Mouse (Mus musculus) naive thymus-derived CD4-positive, alpha-beta T cell, adult 2 months (primary cell): ENCODE data around the gene Agbl4.

Source experiments
- DNase-seq: peaks from one replicate; pipeline ENCODE4 v3.0.0-alpha.2; 2011; ENCODE audit warnings: low read depth

Agbl4 gene

DNA sequence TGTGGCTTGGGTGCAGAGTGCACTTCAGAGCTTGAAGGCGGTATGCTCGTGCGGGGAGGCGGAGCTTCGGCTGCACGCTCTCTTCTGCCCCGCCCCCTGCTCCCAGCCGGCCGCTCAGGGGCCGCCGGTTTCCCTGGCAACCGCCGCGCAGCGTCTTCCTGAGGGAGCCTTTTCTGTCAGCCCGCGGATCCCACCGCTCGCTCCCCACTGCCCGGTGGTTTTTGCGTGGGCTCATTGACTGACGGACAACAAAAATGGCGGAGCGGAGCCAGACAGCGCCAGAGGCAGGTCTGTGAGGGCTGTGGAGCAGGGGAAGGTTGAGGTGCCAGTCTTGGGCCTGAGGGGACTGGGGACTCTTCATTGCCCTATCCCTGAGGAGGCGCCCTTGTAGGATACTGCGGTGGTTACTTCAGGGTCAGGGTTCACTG is at the start of gene Agbl4:
Gene Agbl4, plus strand, starts transcription at position 44 of the 428 bp plus-strand sequence.
- DNase-seq: no peak

DNA sequence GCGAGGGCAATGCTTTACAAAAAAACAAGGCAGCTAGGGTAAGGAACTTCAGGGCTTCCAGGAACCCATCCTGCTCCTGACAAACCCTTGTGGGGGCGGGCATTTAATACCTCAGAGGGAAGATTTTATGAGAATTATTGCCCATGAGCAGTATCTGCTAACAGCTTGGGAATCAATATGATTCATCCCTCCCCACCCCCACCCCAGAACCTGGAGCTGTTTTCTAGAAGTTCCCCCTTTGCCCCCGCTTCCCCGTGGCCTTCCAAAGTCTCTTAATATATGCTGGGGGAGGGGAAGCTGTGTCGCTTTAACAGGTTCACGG is 46.6 kb upstream of the Agbl4 start:
- DNase-seq: no peak

- DNase-seq: no peak
These were observed 46.1 kb upstream of the Agbl4 start, which contains the start of gene Elavl4 for GRCm38 (mm10) chr4:110351178-110352000. Gene Elavl4, minus strand, starts transcription at chr4:110351909.

GRCm38 (mm10) chr4:110352001-110352369 is 45.5 kb upstream of the Agbl4 start:
- DNase-seq: peak; percentile 0

GRCm38 (mm10) chr4:110360568-110360967 is 36.9 kb upstream of the Agbl4 start:
- no peak for DNase-seq

DNA sequence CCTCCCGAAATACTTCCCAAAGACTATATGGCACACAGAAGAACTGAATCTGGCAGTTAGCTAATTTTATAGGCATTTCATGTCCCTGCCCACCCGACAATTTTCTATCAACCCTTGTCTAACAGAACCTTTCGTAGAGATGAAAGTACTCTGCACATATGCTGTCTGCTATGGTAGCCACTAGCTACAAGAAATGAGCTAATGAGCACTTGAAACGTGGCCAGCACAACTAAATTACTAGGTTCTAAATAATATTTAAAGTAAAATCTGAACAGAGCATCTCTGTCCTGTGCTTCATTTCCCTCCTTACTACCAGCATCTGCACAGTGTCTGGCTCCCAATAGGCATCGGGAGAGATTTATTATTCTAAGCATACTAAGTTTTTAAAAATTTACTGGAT is 1.2 kb upstream of the Agbl4 start:
- DNase-seq: no peak

DNA sequence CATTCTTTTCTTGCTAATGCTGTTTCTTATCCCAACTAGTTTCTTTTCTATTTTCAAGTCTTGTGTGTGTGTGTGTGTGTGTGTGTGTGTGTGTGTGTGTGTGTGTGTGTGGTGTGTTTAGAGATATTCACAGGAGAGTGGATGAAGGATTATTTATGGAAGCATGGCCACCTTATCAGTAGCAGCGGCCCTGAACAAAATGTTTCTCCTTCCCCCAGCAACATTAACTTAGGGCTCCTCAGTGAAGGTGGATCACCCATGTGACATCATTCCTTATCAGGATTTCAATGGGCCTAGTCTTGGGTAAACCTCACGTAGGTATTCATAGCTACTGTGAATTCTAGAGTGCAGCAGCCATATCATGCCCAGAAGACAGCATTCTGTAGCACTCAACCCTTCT is 22.8 kb downstream of the Agbl4 start:
- DNase-seq: no peak

DNA sequence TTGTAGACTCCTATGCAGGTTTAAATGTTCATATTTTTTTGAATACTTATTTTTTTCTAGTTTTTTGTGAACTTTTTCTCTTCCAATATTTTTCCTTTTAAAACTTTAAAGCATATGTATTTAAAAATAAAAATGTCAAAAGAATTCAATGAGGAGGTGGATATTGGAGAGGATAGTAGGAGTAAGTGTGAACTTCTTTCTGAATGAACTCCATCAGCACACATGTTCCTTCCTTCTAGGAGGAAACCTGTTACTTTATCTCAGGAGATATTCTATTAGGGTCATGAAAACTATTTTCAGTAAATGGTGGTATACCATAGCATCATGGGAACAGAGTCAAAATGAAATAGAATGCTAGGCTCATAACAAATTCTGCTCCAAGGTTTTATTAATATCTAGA is 30.2 kb downstream of the Agbl4 start:
- DNase-seq: no peak

DNA sequence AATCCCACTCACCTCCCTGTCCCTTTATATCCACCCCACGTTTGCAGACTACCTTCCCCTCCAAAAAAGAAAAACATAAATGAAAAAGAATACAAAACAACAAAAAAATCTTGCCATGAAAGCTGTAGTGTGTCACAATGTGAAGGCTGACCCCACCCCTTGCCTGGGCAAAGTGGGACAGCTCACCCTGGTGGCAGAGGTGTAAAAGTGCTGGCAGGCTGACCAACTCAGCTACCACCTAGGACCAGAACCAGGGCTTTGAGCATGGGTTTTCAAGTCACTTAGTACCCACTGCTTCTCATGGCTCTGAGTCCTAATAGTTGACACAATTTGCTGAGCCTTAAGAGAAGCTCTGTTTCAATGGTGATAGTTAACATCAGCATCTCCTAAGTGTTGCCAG is 96.9 kb downstream of the Agbl4 start:
- no peak for DNase-seq

- DNase-seq: no peak
These were observed 132.3 kb downstream of the Agbl4 start for GRCm38 (mm10) chr4:110529804-110530203.

DNA sequence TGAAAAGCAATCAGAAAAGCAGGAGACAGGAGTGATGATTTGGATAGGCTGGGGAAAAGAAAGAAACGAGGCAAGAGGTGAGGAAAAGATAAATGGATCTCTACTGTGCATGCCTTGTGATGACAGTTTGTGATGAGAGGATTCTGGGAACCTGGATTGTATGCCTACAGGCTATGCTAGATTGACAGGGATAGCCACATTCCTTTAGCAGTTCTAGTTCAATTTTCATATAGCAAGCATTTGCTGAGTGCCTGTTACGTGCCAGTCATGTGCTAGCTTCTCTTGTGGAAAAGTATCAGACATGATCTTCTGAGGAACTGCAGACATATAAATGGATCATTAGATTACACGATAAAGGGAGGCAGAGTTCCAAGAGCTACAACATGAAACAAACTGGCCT is 151.8 kb downstream of the Agbl4 start:
- DNase-seq: no peak

GRCm38 (mm10) chr4:110597726-110598283 is 200.3 kb downstream of the Agbl4 start:
- no peak for DNase-seq

- no peak for DNase-seq
These were observed 244.0 kb downstream of the Agbl4 start for GRCm38 (mm10) chr4:110641417-110641816.

DNA sequence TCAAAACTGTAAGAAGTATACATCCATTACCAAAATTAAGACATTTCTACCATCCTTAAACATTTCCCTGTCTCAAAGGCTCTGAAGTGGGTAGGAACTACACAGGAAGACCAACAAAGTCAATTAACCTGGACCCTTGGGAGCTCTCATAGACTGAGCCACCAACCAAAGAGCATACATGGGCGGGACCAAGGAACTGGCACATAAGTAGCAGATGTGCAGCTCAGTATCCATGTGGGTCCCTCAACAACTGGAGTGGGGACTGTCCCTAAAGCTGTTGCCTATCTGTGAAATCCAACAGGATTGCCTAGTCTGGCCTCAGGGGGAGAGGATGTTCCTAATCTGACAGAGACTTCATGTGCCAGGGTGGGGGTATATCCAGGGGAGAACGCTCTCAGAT is 265.5 kb downstream of the Agbl4 start:
- DNase-seq: no peak

DNA sequence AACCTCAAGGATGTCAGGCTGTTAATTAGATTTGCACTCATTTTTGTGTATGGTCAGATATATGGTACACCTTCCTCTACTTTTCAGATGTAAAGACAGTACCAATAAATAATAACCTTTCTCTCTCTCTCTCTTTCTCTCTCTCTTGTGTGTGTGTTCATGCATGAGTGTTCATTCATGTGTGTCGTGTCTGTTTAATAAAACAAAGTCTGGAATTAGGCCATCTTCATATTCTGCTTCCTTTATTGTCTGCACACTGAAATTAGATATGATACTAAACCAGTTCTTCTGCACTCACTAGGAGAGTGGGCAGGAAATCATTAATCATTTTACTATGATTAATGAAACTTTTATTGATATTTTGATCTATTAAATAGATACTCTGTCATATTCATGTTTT is 276.7 kb downstream of the Agbl4 start:
- no peak for DNase-seq

- no peak for DNase-seq
These were observed 337.7 kb downstream of the Agbl4 start for GRCm38 (mm10) chr4:110735141-110735540.

DNA sequence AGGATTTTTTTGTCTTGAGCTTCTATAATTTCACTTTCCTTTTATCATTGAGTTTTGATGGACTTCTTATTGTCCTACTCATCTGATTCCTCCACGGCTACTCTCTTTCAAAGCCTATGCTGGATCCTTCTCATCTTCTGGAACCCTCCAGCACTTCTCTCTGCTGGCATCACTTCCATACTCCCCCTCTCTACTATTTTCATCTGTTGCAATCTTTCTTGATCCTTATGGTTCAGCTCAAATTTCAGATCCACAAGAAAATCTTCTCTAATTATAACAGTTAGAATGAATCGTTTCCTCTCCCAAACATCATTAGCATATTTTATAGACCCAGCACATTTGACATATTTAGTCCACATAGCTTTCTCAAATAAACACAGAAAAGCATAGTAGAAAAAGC is 360.5 kb downstream of the Agbl4 start:
- no peak for DNase-seq

DNA sequence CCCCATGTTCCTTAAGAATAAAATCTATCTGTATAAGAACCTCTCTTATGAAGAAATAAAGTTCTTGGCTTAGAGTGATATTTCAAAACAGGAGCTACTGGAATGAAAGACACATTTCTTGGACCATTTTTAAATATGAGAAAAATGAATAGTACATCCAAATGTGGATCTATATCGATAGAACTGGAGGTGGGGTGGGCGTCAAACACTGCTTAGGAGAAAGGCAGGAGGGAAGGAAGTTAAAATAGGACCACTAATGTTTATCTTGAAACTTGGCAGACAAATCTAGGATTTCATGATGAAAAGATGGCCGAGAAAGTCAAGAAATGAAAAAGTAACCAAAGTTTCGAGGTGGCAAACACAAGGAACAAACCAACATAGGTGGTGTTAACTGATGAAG is 391.1 kb downstream of the Agbl4 start:
- no peak for DNase-seq

GRCm38 (mm10) chr4:110799902-110800301 is 402.4 kb downstream of the Agbl4 start:
- DNase-seq: no peak

- DNase-seq: no peak
These were observed 413.5 kb downstream of the Agbl4 start for GRCm38 (mm10) chr4:110810947-110811346.

- no peak for DNase-seq
These were observed 435.3 kb downstream of the Agbl4 start for GRCm38 (mm10) chr4:110832776-110833175.

- DNase-seq: no peak
These were observed 482.4 kb downstream of the Agbl4 start for GRCm38 (mm10) chr4:110879719-110880443.

DNA sequence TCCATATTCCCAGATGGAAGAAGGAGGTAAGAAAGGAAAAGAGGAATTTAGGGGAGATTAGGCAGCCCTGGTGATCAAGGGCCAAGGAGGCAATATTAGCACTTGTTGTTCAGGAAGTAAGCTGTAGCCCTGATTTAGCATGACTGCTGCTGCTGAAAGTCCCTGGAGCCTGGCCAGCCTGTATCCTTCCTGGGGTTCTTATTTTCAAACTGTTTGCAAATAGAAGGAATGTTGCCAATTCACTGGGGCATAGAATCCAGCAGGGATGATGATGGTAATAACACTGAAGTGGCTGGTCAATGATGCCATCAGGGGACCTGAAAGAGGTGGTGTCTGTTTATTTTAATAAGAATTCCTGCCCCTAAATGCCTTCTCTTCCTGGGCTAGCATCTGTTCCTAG is 518.6 kb downstream of the Agbl4 start:
- DNase-seq: no peak
